Mouse (Mus musculus) lung, postnatal 14 days (tissue): ENCODE measurements around the gene Tnrc6b.

Experiments used
- DNase-seq: peaks from one replicate; pipeline ENCODE4 v3.0.0; 2021

Gene Tnrc6b

DNA sequence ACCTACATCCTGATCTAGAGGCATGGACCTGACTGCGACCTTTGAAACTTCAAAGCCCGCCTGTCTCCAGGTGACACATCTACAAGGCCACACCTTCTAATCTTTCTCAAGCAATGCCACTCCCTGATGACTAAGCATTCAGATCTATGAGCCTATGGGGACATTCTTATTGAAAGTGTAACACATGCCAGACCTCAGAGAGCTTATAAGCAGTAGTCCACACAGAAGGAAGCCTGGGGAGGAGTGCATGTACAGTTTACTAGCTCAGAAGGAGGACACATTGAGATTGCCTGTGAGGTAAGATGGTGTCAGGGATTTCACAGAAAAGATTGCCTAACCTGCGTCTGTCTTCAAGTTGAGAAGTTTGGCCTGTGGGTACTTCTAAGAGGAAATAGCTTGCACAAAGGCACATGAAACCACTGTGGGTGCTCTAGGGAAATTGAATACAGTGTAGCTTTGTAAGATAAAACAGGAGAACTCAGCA, 31.9 kb downstream of the Tnrc6b start:
- no peak for DNase-seq

- DNase-seq, result no peak
These were observed 32.5 kb downstream of the Tnrc6b start for GRCm38 (mm10) chr15:80743606-80744005.

- no peak for DNase-seq
These were observed 33.7 kb downstream of the Tnrc6b start for GRCm38 (mm10) chr15:80744667-80745422.

- DNase-seq, result no peak
These were observed 37.9 kb downstream of the Tnrc6b start for GRCm38 (mm10) chr15:80748979-80749378.

DNA sequence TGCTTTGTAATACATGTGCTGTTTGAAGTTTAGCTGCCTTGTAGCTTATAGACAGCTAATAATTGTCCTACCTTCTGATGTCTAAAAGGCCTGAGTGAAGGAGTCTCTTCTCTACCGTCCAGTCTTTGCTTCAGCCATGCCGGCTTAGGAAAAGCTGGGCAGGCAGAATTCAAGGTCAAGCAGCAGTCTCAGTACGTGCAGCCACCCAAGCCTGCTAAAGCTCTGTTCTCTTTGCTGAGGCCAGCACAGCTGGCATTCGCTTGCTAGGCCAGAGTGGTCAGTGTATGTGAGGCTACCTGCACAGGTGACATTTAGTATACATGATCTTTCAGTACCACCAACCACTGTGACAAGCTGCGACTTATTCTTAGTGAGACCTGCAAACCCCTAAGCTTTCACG, 42.2 kb downstream of the Tnrc6b start:
- DNase-seq, result no peak

DNA sequence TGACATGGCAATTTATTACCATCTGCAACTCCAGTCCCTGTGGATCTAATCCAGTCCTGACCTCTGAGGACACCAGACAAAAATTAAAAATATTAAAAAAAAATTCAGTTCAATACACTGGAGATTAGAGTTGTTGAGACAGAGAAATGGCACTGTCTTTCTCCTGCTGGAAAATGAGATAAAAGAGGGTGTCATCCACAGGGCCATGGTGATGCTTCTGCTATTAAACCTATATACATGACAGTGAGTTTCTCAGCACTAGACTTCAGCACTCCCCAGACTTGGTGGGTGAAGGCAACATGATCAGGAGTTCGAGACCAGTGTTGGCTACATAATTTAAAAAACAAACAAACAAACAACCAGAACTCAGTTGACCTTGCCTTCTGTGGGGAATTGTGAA, 43.0 kb downstream of the Tnrc6b start:
- DNase-seq, result no peak

GRCm38 (mm10) chr15:80759451-80759850, 48.3 kb downstream of the Tnrc6b start:
- DNase-seq, result no peak

GRCm38 (mm10) chr15:80760504-80760903, 49.4 kb downstream of the Tnrc6b start:
- DNase-seq, result no peak

DNA sequence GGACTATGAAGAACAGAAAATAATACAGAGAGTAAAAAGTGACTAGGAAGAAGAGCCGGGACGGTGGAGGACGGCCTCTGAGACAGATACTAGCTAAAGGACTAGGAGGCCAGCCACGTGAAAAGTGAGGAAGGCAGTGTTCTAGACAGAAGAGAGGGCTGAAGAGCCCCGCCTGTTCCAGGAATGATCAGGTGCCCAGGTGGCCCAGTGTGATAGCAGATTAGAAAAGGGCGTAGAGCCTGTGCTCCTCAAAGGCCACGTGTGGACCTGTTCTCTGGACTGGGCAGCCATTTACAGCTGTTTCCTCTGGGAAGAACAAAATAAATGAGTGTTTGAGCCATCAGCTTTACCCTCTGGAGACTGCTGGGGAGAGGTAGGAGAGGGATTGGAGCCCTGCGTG, 49.8 kb downstream of the Tnrc6b start:
- no peak for DNase-seq

DNA sequence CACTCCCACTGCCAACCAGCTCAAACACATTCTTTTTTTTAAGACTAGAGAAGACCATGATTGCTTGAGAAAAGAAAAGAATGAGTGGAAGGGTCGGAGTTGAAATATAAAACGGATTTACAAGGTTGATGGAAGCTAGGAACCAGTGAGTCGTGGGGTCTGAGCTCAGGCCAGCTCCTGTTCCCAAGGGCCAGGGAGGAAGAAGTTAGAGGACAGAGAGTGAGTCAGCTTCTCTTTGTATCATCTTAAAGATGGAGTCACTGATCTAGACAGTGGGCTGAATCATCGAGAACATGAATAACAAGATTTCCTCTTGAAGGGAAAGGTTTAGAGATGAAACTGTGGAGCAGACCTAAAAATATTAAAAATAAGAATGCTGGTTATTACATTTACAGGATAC, 51.5 kb downstream of the Tnrc6b start:
- DNase-seq, result no peak

DNA sequence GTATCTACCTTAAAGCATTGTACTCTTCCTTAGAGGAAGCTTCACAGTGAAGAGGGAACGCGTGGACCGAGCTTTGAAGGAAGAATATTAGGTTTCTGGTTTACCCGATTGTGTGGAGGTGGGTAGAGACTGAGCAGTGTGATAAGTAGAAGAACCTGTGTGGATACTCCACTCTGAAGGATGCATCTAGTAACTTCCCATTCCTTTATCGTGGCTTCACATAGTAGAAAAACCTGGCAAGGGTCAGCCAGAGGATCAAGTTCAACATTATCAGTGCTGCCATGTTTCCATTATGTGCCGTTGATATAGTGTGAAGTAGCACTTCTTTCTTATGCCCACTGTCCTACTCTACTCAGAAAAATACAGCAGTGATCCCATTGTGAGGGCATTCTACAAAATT, 53.6 kb downstream of the Tnrc6b start:
- no peak for DNase-seq

GRCm38 (mm10) chr15:80765381-80765780, 54.3 kb downstream of the Tnrc6b start:
- no peak for DNase-seq

DNA sequence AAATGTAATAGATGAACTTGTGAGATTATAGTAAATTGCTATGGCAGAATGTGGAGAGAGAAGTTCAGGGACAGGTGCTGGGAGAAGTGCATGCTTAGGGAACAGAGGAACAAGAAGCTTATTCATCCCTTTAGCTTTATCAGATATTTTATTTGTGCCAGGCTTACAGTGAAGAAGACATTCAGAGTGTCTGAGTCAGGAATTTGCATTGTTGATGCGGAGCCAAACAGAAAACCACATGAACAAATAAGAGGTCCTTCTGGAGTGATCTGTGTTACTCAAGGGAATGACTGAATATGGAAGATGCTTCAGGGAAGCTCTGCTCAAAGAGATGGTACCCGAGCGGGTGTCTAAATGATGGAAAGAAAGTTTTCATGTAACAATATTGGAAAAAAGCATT, 57.1 kb downstream of the Tnrc6b start:
- DNase-seq, result no peak

DNA sequence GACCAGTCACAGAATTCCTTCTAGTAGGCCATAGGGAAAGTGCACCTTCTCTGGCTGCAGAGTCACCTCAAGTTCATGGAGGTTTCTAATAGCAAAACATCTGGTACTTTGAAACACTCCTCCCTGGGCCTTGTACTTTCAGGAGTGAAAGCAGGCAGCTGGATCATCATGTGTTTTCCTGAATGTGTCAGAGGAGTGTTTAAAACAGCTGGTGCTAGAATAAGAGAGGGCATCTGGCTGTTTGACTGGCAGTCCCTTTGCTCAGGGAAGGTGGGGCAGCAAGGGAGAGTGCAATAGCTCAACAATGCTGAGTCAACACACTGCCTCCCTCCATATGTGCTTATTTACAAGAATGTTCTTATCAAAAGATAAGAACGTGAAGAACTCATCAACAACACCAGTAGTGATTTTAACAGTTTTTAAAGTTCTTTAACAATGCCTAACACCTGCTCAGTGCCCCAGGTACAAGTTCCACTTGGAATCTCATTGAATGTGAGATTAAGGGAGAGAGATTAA, 60.9 kb downstream of the Tnrc6b start:
- DNase-seq, result no peak

GRCm38 (mm10) chr15:80774666-80775065, 63.6 kb downstream of the Tnrc6b start:
- DNase-seq, result no peak

DNA sequence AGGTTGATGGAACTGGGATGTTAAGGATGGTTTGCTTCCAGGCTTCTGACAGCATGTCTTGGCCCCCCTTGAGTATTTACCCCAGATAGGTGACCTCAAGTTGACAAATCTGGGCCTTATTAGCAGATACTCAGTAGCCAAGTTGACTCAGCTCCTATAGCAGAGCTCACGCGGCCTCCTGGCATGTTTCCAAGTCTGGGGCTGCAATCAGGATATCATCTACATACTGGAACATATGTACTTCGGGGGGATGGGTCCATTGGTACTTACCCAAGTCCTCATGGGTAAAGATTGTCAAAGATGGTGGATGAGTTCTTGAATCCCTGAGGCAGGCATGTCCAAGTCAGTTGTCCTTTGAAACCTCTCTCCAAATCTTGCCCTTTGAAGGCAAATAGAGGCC, 67.9 kb downstream of the Tnrc6b start:
- DNase-seq, result no peak

GRCm38 (mm10) chr15:80780154-80780751, 69.1 kb downstream of the Tnrc6b start:
- DNase-seq, result no peak

- no peak for DNase-seq
These were observed 70.2 kb downstream of the Tnrc6b start for GRCm38 (mm10) chr15:80781218-80781806.

DNA sequence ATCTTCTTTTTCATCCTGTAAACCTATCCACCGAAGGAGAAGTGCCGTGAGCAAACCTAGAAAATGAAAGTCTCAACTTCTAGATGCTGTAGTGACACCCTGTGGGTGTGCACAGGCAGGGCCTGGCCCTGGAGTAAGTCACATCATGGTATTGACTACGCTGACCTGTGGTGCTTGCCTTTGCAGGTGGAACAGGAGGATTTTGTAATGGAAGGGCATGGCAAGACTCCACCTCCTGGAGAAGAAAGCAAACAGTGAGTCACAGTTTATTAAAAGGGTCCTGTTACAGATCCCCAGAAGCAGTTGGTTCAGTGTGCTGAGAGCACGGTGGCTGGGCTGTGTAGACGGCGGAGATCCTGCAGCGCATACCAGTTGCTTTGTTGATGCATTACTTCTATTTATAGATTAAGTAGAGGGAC, 73.4 kb downstream of the Tnrc6b start:
- DNase-seq, result peak; percentile 39

DNA sequence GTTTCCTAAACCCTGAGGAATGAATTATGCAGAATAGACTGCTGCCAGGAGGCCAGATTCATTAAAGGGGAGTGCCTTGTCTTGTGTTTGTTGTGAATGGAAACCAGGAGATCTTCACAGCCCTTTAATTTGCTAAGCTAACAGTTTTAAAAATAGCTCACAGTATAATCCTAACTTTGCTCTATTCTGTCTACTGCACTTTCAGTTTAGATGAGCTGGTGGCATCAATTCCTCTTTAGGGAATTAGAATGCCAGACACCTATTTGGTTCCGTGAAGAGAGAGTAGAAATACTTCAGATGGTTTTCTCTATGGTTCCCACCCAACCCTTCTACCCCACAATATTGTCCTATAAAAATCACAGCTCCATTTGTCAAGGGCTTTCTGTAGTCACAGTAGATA, 74.6 kb downstream of the Tnrc6b start:
- DNase-seq, result no peak

- DNase-seq, result no peak
These were observed 76.6 kb downstream of the Tnrc6b start for GRCm38 (mm10) chr15:80787746-80788145.

GRCm38 (mm10) chr15:80792556-80792955, 81.4 kb downstream of the Tnrc6b start:
- no peak for DNase-seq

- DNase-seq, result no peak
These were observed 84.0 kb downstream of the Tnrc6b start for GRCm38 (mm10) chr15:80795076-80795475.

GRCm38 (mm10) chr15:80797757-80798156, 86.6 kb downstream of the Tnrc6b start:
- DNase-seq, result peak; percentile 22
